Mouse (Mus musculus): ENCODE results near the gene Olfr1392.

The Olfr1392 gene

DNA sequence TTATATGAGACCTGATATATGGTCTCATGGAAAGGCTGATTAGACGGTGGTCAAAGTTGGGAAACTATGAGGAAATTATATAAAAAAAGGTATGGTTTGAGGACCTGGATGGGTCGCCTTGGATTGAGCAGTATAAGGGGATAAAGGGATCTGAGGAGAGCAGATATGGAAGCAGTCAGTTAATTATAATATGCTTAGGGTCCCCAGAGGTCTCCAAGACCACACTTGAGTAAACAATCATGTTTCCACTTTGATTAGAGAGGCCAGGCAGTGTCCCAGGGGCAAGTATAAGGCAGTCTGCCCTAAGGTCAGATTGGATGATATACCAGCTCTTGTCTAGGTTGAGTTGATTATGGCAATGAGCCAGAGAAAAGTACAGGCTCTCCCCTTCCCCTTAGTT lies 37.4 kb downstream of the Olfr1392 start, which contains the start of gene Olfr1391:
TSS of gene Olfr1391 (plus strand) at position 301 of the 400 bp plus-strand sequence.
- no peak for DNase-seq (ENCODE audit: low spot score)

GRCm38 (mm10) chr11:49326726-49327125 lies 41.6 kb downstream of the Olfr1392 start:
- DNase-seq (ENCODE audit: low spot score), result no peak

DNA sequence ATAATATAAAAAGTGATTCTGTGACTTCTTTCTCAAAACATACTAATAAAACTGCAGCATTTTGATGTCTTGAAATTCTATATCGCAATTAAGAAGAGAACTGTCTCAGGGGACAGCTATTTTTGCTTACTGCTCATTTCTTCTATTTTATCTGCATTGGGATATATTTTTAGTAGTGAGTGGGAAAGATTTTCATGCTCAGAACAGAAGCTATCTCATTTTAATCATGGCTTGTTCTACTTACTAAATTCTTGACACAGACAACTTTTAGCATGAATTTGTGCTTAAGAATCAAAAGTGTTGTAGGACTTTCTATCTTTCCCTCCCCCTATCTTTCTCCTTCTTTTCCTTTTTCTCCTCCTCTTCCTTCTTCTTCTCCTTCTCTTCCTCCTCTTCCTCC lies 44.6 kb downstream of the Olfr1392 start:
- DNase-seq (ENCODE audit: low spot score), result no peak

- DNase-seq (ENCODE audit: low spot score), result no peak
Observed at GRCm38 (mm10) chr11:49334888-49335287, 49.8 kb downstream of the Olfr1392 start, which contains the start of gene Olfr1390. Olfr1390 (plus strand) TSS chr11:49335188.

- no peak for DNase-seq (ENCODE audit: low spot score)
Observed at GRCm38 (mm10) chr11:49337150-49337832, 52.2 kb downstream of the Olfr1392 start.

All from urinary bladder, postnatal 14 days (tissue).